Mouse (Mus musculus): ENCODE results near the gene Zfp790. TPM values are rescaled to one million over a fixed set of nuclear protein-coding genes. Genes with fewer than 3 reads are reported as not detected.

Gene Zfp790
- polyA plus RNA-seq, 2 experiments, result 1.7 to 3.4 TPM

GRCm38 (mm10) chr7:29836816-29837215, 20.9 kb downstream of the Zfp790 start:
- H3K27me3 ChIP-seq (ENCODE audit: control insufficient read depth, insufficient read depth, low read length), result no peaks in the 10 kb centered on the region
- 72% methylated on average over 1 of the region's 1 CpGs for WGBS (ENCODE audit: insufficient replicate concordance)
- H3K36me3 ChIP-seq (replicated peaks; ENCODE audit: control insufficient read depth, insufficient read depth, low read depth), result no peaks in the 10 kb centered on the region
- no peak overlapping the region for H3K27ac ChIP-seq
- no peaks in the 10 kb centered on the region for H3K9me3 ChIP-seq (ENCODE audit: control insufficient read depth, low read length)
- ATAC-seq (ENCODE audit: insufficient read depth) (no peak), DNase-seq (ENCODE audit: low read depth in 3 of 3, low spot score in 3 of 3) (no peak)
- no peak overlapping the region for H3K4me3 ChIP-seq (ENCODE audit: insufficient read depth in 1 of 2, low read depth in 2 of 2, low read length in 2 of 2)
- no peak for TF ChIP-seq CTCF (IDR thresholded peaks at IDR 0.05; ENCODE audit: low read depth)
- TF ChIP-seq EP300 (IDR thresholded peaks at IDR 0.05; ENCODE audit: low read depth), result no peak
- no peaks in the 10 kb centered on the region for H3K4me1 ChIP-seq (replicated peaks; ENCODE audit: control insufficient read depth in 2 of 2, insufficient read depth in 2 of 2, low read length in 1 of 2)
- H3K9ac ChIP-seq (replicated peaks), result no peak overlapping the region
- H3K4me2 ChIP-seq (ENCODE audit: low read depth), result no peak overlapping the region

- no peak for ATAC-seq (ENCODE audit: insufficient read depth)
- 61% methylated on average over 3 of the region's 3 CpGs for WGBS (ENCODE audit: insufficient replicate concordance)
- TF ChIP-seq EP300 (IDR thresholded peaks at IDR 0.05; ENCODE audit: low read depth) (no peak), CTCF (IDR thresholded peaks at IDR 0.05; ENCODE audit: low read depth) (no peak)
- no peaks in the 10 kb centered on the region for H3K9me3 ChIP-seq (ENCODE audit: control insufficient read depth, low read length)
- H3K36me3 ChIP-seq (replicated peaks; ENCODE audit: control insufficient read depth, insufficient read depth, low read depth), result no peaks in the 10 kb centered on the region
- DNase-seq (ENCODE audit: low read depth in 3 of 3, low spot score in 3 of 3), result no peak
- H3K4me1 ChIP-seq (replicated peaks; ENCODE audit: control insufficient read depth in 2 of 2, insufficient read depth in 2 of 2, low read length in 1 of 2), result no peaks in the 10 kb centered on the region
- no peak overlapping the region for H3K27ac ChIP-seq
- H3K4me2 ChIP-seq (ENCODE audit: low read depth), result no peak overlapping the region
- H3K9ac ChIP-seq (replicated peaks), result no peak overlapping the region
- no peaks in the 10 kb centered on the region for H3K27me3 ChIP-seq (ENCODE audit: control insufficient read depth, insufficient read depth, low read length)
- H3K4me3 ChIP-seq (ENCODE audit: insufficient read depth in 1 of 2, low read depth in 2 of 2, low read length in 2 of 2), result no peak overlapping the region
Observed at GRCm38 (mm10) chr7:29839256-29839655, 23.3 kb downstream of the Zfp790 start.

- Histone ChIP-seq H3K4me3 (ENCODE audit: insufficient read depth in 1 of 2, low read depth in 2 of 2, low read length in 2 of 2) (no peak overlapping the region), H3K27ac (no peak overlapping the region), H3K36me3 (replicated peaks; ENCODE audit: control insufficient read depth, insufficient read depth, low read depth) (no peaks in the 10 kb centered on the region), H3K9me3 (ENCODE audit: control insufficient read depth, low read length) (no peaks in the 10 kb centered on the region), H3K27me3 (ENCODE audit: control insufficient read depth, insufficient read depth, low read length) (no peaks in the 10 kb centered on the region), H3K9ac (replicated peaks) (no peak overlapping the region), H3K4me2 (ENCODE audit: low read depth) (no peak overlapping the region), H3K4me1 (replicated peaks; ENCODE audit: control insufficient read depth in 2 of 2, insufficient read depth in 2 of 2, low read length in 1 of 2) (no peaks in the 10 kb centered on the region)
- TF ChIP-seq CTCF (IDR thresholded peaks at IDR 0.05; ENCODE audit: low read depth), result no peak
- no peak for TF ChIP-seq EP300 (IDR thresholded peaks at IDR 0.05; ENCODE audit: low read depth)
- DNase-seq (ENCODE audit: low read depth in 3 of 3, low spot score in 3 of 3) (no peak), ATAC-seq (ENCODE audit: insufficient read depth) (no peak)
- 72% methylated on average over 1 of the region's 1 CpGs for WGBS (ENCODE audit: insufficient replicate concordance)
Observed at GRCm38 (mm10) chr7:29842105-29842504, 26.2 kb downstream of the Zfp790 start.

GRCm38 (mm10) chr7:29844616-29845015, 28.7 kb downstream of the Zfp790 start:
- Histone ChIP-seq H3K36me3 (replicated peaks; ENCODE audit: control insufficient read depth, insufficient read depth, low read depth) (no peaks in the 10 kb centered on the region), H3K9ac (replicated peaks) (no peak overlapping the region), H3K27me3 (ENCODE audit: control insufficient read depth, insufficient read depth, low read length) (no peaks in the 10 kb centered on the region), H3K4me3 (ENCODE audit: insufficient read depth in 1 of 2, low read depth in 2 of 2, low read length in 2 of 2) (no peak overlapping the region), H3K9me3 (ENCODE audit: control insufficient read depth, low read length) (no peaks in the 10 kb centered on the region), H3K4me2 (ENCODE audit: low read depth) (no peak overlapping the region), H3K4me1 (replicated peaks; ENCODE audit: control insufficient read depth in 2 of 2, insufficient read depth in 2 of 2, low read length in 1 of 2) (no peaks in the 10 kb centered on the region), H3K27ac (no peak overlapping the region)
- ATAC-seq (ENCODE audit: insufficient read depth) (no peak), DNase-seq (ENCODE audit: low read depth in 3 of 3, low spot score in 3 of 3) (no peak)
- TF ChIP-seq CTCF (IDR thresholded peaks at IDR 0.05; ENCODE audit: low read depth) (no peak), EP300 (IDR thresholded peaks at IDR 0.05; ENCODE audit: low read depth) (no peak)
- 68% methylated on average over 5 of the region's 5 CpGs for WGBS (ENCODE audit: insufficient replicate concordance)

- Histone ChIP-seq H3K9ac (replicated peaks) (peak overlapping the region; percentile 59), H3K9me3 (ENCODE audit: control insufficient read depth, low read length) (no peaks in the 10 kb centered on the region), H3K4me1 (replicated peaks; ENCODE audit: control insufficient read depth in 2 of 2, insufficient read depth in 2 of 2, low read length in 1 of 2) (peaks cover 0 to 4% of the 10 kb centered on the region in 2 experiments; a peak in 2 of 4 replicates), H3K36me3 (replicated peaks; ENCODE audit: control insufficient read depth, insufficient read depth, low read depth) (no peaks in the 10 kb centered on the region), H3K27ac (no peak overlapping the region), H3K27me3 (ENCODE audit: control insufficient read depth, insufficient read depth, low read length) (no peaks in the 10 kb centered on the region), H3K4me2 (ENCODE audit: low read depth) (peak overlapping the region; percentile 79), H3K4me3 (ENCODE audit: insufficient read depth in 1 of 2, low read depth in 2 of 2, low read length in 2 of 2) (peak overlapping the region; percentile 64 to 97)
- no peak for ATAC-seq (ENCODE audit: insufficient read depth)
- DNase-seq (ENCODE audit: low read depth in 3 of 3, low spot score in 3 of 3), result no peak
- TF ChIP-seq CTCF (IDR thresholded peaks at IDR 0.05; ENCODE audit: low read depth) (no peak), EP300 (IDR thresholded peaks at IDR 0.05; ENCODE audit: low read depth) (no peak)
- 51% methylated on average over 9 of the region's 9 CpGs for WGBS (ENCODE audit: insufficient replicate concordance)
Observed at GRCm38 (mm10) chr7:29852831-29853218, 36.9 kb downstream of the Zfp790 start.
